Mouse (Mus musculus) Patski (cell line): Measurements from ENCODE around the gene Vps45. TPM values are rescaled to one million over a fixed set of nuclear protein-coding genes. Genes with fewer than 3 reads are reported as not detected.
A peak's percentile ranks its signal among the peaks of the same experiment; 100 is the strongest.

ENCODE experiments used
- ATAC-seq: fragments of 100-300 bp; one replicate; pipeline ENCODE4 v1.8.0; 2021
- CTCF ChIA-PET: fragments of 350-600 bp; sonication (Branson Sonifier 250); formaldehyde crosslinking; loops from one replicate; lab custom pipeline; 2022; ENCODE audit warnings: inconsistent platforms; lab: Charles Lee
- POLR2A ChIA-PET: fragments of 350-600 bp; sonication (Branson Sonifier 250); formaldehyde crosslinking; loops from one replicate; lab custom pipeline; 2022; ENCODE audit warnings: antibody characterized with exemption, inconsistent platforms; lab: Charles Lee
- DNase-seq: peaks from one replicate; pipeline ENCODE4 v3.0.0-alpha.2; 2011; ENCODE audit warnings: low read depth, low spot score
- H3K27me3 ChIP-seq: fragments of 371-371 bp; one replicate; pipeline ENCODE4 v1.5.1; 2021
- CTCF ChIP-seq: fragments of 100-300 bp; IDR thresholded peaks from one replicate; pipeline ENCODE4 v1.5.1; 2021
- in situ Hi-C: fragments of 300-500 bp; cut with MboI; formaldehyde crosslinking; loops from 3 replicates; pipeline ENCODE4 v1.11.1; 2018; ENCODE audit warnings: low pct_unique_long_range_greater_than_20kb, mixed read lengths
- polyA plus RNA-seq: library from polyadenylated mRNA; unstranded; gene quantifications from one replicate; pipeline ENCODE4 v1.2.3, GENCODE M21; 2021

The Vps45 gene
- polyA plus RNA-seq, 1 experiment from 2014 or later, result 36.2 TPM

GRCm38 (mm10) chr3:96094203-96094602 lies 35.9 kb upstream of the Vps45 start:
- in situ Hi-C loops, result no loop called here
- ATAC-seq (no peak), DNase-seq (no peak)
- H3K27me3 ChIP-seq, result no peaks in the 10 kb centered on the region
- ChIA-PET POLR2A (interaction anchor here (1.0 kb wide), 1 partner anchor 9 kb away, joined by 3 read pairs; no protein-coding TSS in a partner anchor), CTCF (interaction anchor here (1.0 to 6.3 kb wide), 4 partner anchors 11 to 51 kb away, joined by 3 to 90 read pairs (median 23); no protein-coding TSS in a partner anchor)
- no peak for TF ChIP-seq CTCF

- peak; percentile 64 for ATAC-seq
- CTCF ChIA-PET, result interaction anchor here (1.1 to 6.3 kb wide), 7 partner anchors 10 to 52 kb away, joined by 3 to 90 read pairs (median 7); partner anchors contain the start of gene Otud7b
Observed at GRCm38 (mm10) chr3:96093509-96093908, 35.2 kb upstream of the Vps45 start.

GRCm38 (mm10) chr3:96091966-96092365 lies 33.7 kb upstream of the Vps45 start:
- no peaks in the 10 kb centered on the region for H3K27me3 ChIP-seq
- ChIA-PET CTCF (interaction anchor here (1.0 to 6.3 kb wide), 11 partner anchors 9 to 70 kb away, joined by 3 to 90 read pairs (median 6); partner anchors contain the start of genes Mtmr11 and Otud7b), POLR2A (interaction anchor here (1.5 kb wide), 1 partner anchor 49 kb away, joined by 5 read pairs; no protein-coding TSS in a partner anchor)
- in situ Hi-C loops, result no loop called here
- TF ChIP-seq CTCF, result no peak
- DNase-seq (no peak), ATAC-seq (no peak)

More at GRCm38 (mm10) chr3:96093509-96093908, 35.2 kb upstream of the Vps45 start:
- DNase-seq, result no peak
- in situ Hi-C loops, result no loop called here
- peak; percentile 26 for TF ChIP-seq CTCF
- H3K27me3 ChIP-seq, result no peaks in the 10 kb centered on the region
- POLR2A ChIA-PET, result interaction anchor here (0.6 to 1.0 kb wide), 2 partner anchors 10 to 550 kb away, joined by 3 read pairs; no protein-coding TSS in a partner anchor

- in situ Hi-C loops, result no loop called here
- no peak for DNase-seq
- TF ChIP-seq CTCF, result peak; percentile 38
- ChIA-PET POLR2A (interaction anchor here (1.5 kb wide), 1 partner anchor 50 kb away, joined by 5 read pairs; no protein-coding TSS in a partner anchor), CTCF (interaction anchor here (1.0 to 6.3 kb wide), 13 partner anchors 8 to 70 kb away, joined by 3 to 90 read pairs (median 5); partner anchors contain the start of genes Mtmr11 and Otud7b)
- ATAC-seq, result no peak
- no peaks in the 10 kb centered on the region for H3K27me3 ChIP-seq
Observed at GRCm38 (mm10) chr3:96091146-96091545, 32.9 kb upstream of the Vps45 start.

GRCm38 (mm10) chr3:96089882-96090489 lies 31.7 kb upstream of the Vps45 start:
- ATAC-seq, result no peak
- TF ChIP-seq CTCF, result peak; percentile 60
- in situ Hi-C loops, result loop anchor here (5.0 kb wide), 1 partner anchor 57 kb away; no protein-coding TSS in a partner anchor

GRCm38 (mm10) chr3:96087801-96088200 lies 29.5 kb upstream of the Vps45 start:
- ChIA-PET CTCF (interaction anchor here (1.6 kb wide), 1 partner anchor 60 kb away, joined by 7 read pairs; no protein-coding TSS in a partner anchor), POLR2A (interaction anchor here (1.0 kb wide), 1 partner anchor 83 kb away, joined by 5 read pairs; no protein-coding TSS in a partner anchor)
- no peak for DNase-seq
- no peak for TF ChIP-seq CTCF
- ATAC-seq, result no peak
- in situ Hi-C loops, result loop anchor here (5.0 kb wide), 1 partner anchor 60 kb away; no protein-coding TSS in a partner anchor
- no peaks in the 10 kb centered on the region for H3K27me3 ChIP-seq

More at GRCm38 (mm10) chr3:96089882-96090489, 31.7 kb upstream of the Vps45 start:
- DNase-seq, result no peak
- ChIA-PET CTCF (interaction anchor here (0.8 to 6.3 kb wide), 23 partner anchors 9 to 131 kb away, joined by 3 to 90 read pairs (median 5); partner anchors contain the start of genes Bola1, Hist2h2ab, Hist2h2ac and Hist2h2be), POLR2A (interaction anchor here (0.5 to 1.6 kb wide), 3 partner anchors 9 to 44 kb away, joined by 3 to 4 read pairs (median 3); no protein-coding TSS in a partner anchor)
- H3K27me3 ChIP-seq, result no peaks in the 10 kb centered on the region

GRCm38 (mm10) chr3:96087219-96087618 lies 29.0 kb upstream of the Vps45 start:
- ChIA-PET CTCF (interaction anchor here (1.1 to 1.6 kb wide), 3 partner anchors 21 to 75 kb away, joined by 3 to 7 read pairs (median 4); partner anchors contain the start of gene Mtmr11), POLR2A (interaction anchor here (0.7 to 1.0 kb wide), 2 partner anchors 83 to 129 kb away, joined by 3 to 5 read pairs; no protein-coding TSS in a partner anchor)
- in situ Hi-C loops, result loop anchor here (5.0 kb wide), 1 partner anchor 60 kb away; no protein-coding TSS in a partner anchor
- ATAC-seq, result no peak
- TF ChIP-seq CTCF, result no peak
- no peaks in the 10 kb centered on the region for H3K27me3 ChIP-seq
- no peak for DNase-seq

GRCm38 (mm10) chr3:96084146-96084755 lies 26.0 kb upstream of the Vps45 start:
- ATAC-seq (no peak), DNase-seq (no peak)
- CTCF ChIA-PET, result interaction anchor here (1.2 to 2.3 kb wide), 3 partner anchors 18 to 64 kb away, joined by 3 to 7 read pairs (median 5); no protein-coding TSS in a partner anchor
- in situ Hi-C loops, result no loop called here
- no peaks in the 10 kb centered on the region for H3K27me3 ChIP-seq
- no peak for TF ChIP-seq CTCF
- POLR2A ChIA-PET, result no interaction called here

- in situ Hi-C loops, result no loop called here
- no peaks in the 10 kb centered on the region for H3K27me3 ChIP-seq
- TF ChIP-seq CTCF, result no peak
- ATAC-seq (no peak), DNase-seq (no peak)
- ChIA-PET POLR2A (no interaction called here), CTCF (interaction anchor here (0.7 to 8.4 kb wide), 7 partner anchors 9 to 65 kb away, joined by 3 to 80 read pairs (median 6); no protein-coding TSS in a partner anchor)
Observed at GRCm38 (mm10) chr3:96082714-96083508, 24.6 kb upstream of the Vps45 start.
